Mouse (Mus musculus) spleen, postnatal 14 days (tissue): Measurements from ENCODE around the gene Tha1.
"Not testable (repeated sequence)": the region's sequence is repeated elsewhere in the genome, so short reads cannot be mapped to it uniquely, and the experiment has no call there.

Source experiments
- DNase-seq, 2 experiments: peaks; one replicate each; pipeline ENCODE4 v3.0.0; 2021 to 2022; ENCODE audit warnings: low spot score in 2 of 2

Gene Tha1

DNA sequence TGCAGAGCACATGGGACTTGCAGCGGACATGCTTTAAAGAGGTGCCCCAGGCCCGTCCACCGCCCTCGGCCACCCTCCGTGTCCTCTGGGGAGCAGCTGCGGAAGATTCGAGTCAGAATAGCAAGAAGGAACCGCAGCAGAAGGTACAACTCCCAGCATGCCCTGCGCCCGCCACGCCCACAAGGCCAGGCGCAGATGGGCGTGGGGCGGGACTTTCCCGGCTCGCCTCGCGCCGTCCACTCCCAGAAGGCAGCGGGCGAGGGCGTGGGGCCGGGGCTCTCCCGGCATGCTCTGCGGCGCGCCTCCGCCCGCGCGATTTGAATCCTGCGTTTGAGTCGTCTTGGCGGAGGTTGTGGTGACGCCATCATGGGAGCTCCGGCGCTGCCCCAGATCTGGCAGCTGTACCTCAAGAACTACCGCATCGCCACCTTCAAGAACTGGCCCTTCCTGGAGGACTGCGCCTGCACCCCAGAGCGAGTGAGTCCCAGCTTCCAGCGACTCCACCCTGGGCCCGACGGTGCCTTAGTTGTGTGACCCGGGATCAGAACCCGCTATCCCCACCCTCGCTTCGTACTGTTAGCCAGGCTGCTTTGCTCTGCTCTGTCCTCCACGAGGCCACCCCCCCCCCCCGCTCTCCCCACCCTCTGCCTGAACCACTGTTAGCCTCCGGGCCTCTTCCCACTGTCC is 24.2 kb downstream of the Tha1 start, which contains the start of gene Birc5:
Gene Birc5, plus strand, starts transcription at position 267 of the 687 bp plus-strand sequence.
- DNase-seq, result peak; percentile 96 to 97

DNA sequence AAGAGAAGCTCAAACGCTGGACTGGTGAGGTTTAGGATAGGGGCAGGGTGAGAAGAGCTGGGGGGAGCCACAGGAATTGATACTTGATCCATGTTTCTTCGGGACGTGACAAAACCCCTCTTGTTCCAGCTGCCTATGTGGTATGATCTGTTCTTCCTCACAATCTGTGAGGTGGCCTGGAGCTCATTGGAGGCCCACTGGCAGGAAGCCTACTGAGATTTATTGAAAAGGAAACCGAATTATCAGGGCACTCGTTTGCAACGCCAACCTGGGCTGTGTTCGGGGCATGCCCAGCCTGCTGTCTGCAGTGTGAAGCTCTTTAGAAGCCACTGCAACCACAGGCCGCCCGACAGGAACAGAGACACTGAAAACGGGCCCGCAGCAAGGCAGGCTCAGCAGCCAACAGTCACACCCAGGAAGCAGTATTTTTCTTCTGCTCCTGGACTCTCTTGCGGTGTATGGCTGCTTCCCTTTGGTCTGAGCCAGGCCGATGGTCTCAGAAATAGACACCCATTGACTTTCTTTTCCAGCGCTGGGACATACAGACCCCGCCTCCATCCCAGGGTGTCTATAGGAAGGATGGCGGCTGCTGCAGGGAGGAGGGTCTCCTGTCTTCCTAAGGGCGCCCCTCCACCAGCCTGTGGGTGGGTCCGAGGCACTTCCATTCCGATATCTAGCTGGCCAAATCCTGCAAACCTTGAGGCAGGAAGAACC is 24.9 kb downstream of the Tha1 start:
- DNase-seq, result peak; percentile 41 to 47

- no peak for DNase-seq
Observed at GRCm38 (mm10) chr11:117847593-117848215, 25.6 kb downstream of the Tha1 start.

DNA sequence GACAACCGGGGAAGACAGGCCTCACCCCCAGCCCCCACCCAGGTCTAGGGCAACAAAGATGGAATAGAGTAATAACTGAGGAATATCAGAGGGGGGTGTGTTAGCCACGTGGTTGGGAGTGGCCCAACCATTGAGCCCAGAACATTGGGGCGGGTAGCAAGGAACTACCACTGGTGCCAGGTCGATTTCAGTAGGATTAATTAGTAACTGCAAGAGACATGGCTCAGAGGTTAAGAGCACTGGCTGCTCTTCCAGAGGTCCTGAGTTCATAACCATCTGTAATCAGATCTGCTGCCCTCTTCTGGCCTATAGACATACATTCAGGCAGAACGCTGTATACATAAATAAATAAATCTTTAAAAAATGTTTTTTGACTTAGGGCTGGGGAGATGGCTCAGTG is 26.6 kb downstream of the Tha1 start:
- DNase-seq, result no peak

GRCm38 (mm10) chr11:117845651-117846050 is 27.6 kb downstream of the Tha1 start:
- no peak for DNase-seq

GRCm38 (mm10) chr11:117844997-117845396 is 28.3 kb downstream of the Tha1 start:
- no peak for DNase-seq

DNA sequence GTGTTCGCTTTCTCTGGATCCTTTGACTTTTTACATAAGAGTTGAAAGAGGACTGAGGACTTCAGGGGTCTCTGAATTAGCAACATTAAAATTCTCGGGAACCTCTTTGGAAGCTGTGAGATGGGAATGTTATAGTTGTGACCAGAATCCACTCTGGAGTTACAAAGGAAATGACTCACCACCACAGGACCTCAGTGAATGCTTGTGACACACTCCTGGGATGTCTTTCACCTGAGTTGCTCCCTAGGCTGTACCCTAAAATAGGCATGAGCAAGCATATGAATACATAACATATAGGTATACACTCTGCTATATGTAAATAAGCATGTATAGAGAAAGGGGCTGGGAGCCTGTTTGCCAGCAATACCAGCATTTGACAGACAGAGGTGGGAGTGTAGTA is 29.8 kb downstream of the Tha1 start:
- DNase-seq, result no peak

DNA sequence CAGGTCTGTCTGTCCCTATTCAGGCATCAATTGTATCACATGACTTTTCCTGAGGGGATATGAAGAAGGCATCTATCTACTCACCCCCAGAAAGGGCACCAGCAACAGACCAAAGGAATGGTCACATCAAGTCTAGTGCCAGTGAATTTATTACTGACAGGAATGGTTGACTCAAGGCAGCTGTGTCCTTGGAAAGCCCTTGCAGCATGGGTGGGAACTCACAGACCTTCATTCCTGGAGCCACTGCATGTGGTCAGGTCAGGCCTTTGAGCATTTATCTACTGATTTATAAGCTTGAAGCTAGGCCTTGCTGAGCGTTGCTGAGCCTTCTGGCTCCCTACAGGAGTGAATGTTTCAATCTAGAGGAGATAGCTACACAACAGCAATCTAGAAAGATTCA is 32.4 kb downstream of the Tha1 start:
- no peak for DNase-seq

DNA sequence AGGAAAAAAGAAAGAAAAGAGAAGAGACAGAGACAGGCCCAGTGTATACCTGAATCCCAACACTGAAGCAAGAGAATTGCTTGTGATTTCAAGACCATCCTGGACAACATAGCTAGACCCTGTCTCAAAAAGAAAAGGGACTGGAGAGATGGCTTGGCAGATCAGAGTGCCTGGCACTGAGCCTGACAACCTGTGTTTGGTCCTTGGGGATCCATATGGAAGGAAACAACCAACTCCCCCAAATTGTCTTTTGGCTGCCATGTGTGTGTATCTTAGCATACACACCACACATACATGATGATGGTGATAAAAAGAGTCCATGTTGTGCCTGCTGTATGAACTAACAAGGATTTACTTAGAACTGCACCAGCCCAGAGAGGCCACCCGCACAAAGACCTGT is 34.3 kb downstream of the Tha1 start:
- no peak for DNase-seq

DNA sequence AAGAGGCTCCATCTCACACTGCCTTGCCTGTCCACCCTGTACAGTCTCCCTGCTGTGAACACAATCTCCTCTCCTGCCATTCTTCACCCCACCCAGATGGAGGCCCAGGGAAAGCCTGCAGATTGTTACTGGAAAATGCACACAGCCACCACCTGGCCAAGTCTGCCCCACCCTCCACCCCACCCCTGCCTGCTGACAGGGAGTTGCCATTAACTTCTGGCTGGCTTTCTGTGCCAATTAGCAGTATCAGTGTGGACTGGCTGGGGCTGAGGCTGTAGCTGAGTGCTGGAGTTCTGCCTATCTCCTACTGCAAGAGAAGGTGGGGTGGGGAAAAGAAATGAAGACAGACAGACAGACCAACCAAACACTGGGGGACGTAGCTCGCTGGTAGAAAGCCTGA is 34.7 kb downstream of the Tha1 start:
- peak; percentile 50 to 52 for DNase-seq

DNA sequence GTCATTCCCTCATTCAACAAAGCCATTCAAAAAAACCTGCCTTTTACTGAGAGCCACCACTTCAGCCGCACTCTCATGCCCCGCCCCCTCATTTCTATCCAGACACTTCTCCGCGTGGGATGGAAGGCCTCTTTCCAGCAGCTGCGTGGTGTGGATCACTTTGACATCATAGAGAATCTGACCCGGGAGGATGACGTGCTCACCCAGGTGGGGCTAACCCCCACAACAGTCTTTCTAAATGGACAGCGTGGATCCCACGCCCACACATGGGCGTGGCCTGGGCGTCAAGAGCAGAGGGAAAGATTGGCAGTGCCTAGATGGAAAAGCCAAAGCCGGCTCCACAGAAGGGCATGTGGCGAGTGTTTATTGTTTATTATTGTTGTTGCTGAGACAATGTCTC is 37.0 kb downstream of the Tha1 start:
- DNase-seq, result no peak

GRCm38 (mm10) chr11:117834086-117834485 is 39.2 kb downstream of the Tha1 start:
- DNase-seq, result no peak

DNA sequence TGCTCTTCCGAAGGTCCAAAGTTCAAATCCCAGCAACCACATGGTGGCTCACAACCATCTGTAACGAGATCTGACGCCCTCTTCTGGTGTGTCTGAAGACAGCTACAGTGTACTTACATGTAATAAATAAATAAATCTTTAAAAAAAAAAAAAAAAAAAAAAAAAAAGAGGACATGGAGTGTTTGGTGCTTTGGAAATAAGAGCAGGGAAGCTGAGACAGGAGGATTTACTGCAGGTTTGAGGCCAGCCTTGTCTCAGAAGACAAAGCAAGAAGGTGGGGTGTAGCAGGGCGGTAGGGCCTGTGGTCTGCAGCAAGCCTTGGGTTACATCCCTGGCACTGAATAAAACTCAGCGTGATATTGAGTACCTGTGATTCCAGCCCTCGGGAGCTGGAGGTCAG is 39.8 kb downstream of the Tha1 start:
- not testable (repeated sequence) for DNase-seq

DNA sequence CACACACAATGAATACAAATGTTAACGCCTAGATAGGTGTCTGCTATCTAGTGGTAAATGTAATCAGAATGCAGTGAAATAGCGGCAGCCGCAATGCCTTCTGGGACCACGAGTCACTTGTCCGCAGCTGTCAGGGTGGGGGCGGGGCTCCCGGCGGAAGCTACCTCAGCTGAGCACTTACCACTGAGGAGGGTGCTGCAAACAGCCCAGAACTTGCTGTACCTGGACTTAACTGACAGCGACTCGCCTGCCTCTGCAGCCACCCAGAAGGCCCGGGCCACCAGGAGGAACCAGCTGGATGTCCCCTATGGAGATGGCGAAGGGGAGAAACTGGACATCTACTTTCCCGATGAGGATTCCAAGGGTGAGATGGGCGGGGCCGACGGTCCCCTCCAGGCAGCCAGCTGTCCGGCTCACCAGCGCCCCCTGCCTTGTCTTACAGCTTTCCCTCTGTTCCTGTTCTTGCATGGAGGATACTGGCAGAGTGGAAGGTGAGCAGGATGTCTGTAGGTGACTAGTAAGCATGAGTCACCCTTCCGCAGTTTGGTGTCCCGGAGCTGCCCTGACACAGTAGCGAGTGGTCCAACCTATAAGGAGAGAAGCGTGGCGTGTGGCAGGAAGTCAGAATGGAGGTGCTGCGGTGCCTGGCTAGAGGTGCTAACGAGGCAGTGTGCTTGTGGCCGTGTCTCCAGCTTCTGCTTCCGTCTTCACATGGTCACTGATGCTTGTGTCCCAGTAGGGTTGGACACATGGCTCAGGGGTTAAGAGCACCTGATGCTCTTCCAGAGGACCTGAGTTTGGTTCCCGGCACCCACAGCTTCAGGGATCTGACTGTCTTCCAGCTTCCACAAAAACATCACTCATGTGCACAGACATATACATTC is 41.0 kb downstream of the Tha1 start:
- peak; percentile 86 to 89 for DNase-seq

- DNase-seq, result peak; percentile 59 to 67
Observed at GRCm38 (mm10) chr11:117830401-117830800, 42.9 kb downstream of the Tha1 start.

GRCm38 (mm10) chr11:117829671-117830215 is 43.5 kb downstream of the Tha1 start:
- DNase-seq, result no peak

GRCm38 (mm10) chr11:117828888-117829604 is 44.2 kb downstream of the Tha1 start:
- DNase-seq, result no peak

DNA sequence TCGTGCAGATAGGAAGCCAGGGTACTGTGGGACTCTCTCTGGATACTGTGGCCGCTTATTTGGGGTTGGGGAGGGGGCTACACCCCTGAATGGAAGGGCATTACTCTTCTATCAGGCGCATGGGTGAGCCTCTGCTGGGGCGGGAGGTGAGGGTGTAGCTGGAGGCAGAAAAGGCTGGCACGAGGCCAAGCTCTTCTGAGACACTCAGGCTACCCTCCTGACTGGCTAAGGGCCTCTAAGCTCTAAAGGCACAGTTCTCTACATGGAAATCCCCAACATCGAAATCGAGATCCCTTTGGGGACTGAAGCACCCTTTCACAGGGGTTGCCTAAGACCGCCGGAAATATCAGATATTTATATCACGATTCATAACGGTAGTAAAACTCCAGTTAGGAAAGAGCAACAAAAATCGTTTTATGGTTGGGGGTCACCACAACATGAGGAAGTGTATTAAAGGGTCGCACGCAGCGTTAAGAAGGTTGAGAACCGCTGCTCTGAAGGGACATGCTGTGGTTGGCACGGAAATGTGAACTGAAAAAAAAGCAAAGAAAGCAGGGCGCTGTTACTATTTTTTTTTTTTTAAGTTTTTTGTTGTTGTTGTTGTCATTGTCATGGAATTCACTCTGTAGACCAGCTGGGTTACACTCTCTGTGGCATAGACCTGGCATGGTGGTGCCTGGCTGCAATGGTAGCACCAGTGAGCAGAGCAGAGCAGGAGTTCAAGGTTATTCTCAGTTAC is 45.0 kb downstream of the Tha1 start:
- peak; percentile 60 to 69 for DNase-seq

GRCm38 (mm10) chr11:117827386-117827785 is 45.9 kb downstream of the Tha1 start:
- no peak for DNase-seq

DNA sequence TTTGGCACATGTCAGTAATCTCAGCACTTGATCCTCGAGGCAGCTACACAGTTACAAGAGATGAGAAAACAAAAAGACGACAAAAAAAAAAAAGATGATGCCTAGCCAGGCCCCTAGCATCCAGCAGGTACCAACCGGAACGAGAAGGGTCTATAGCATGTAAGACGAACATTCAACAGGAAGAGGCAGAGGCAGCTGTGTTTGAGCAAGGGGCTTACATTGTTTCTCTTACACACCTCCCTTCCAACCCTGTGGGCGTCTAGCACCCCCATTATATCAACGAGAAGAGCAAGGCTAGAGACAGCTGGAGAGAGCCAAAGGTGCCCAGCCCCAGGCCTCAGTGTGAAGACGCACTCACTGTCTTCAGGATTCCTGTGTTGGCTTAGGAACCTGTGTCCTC is 46.4 kb downstream of the Tha1 start:
- no peak for DNase-seq
